Mouse (Mus musculus) intestine, embryonic 15.5 days (tissue): ENCODE measurements at regions not wholly inside any gene's neighbourhood (a gene's known extent, or its start where the extent isn't known, plus 50 kb on each side); places are given as distances from the start of the nearest gene placed in this dataset.

Experiments
- ATAC-seq: fragments of 200-750 bp; cut with Nextera tagmentation; 2 replicates; pipeline ENCODE4 v1.8.0; 2017; ENCODE audit warnings: moderate TSS enrichment, moderate library complexity
- H3K27ac ChIP-seq: fragments of 300-500 bp; sonication (generic); 2 replicates; pipeline ENCODE4 v1.5.1; 2015; ENCODE audit warnings: mild to moderate bottlenecking, inconsistent platforms
- H3K27me3 ChIP-seq: fragments of 300-500 bp; sonication (generic); replicated peaks from 2 replicates; pipeline ENCODE4 v1.6.1; 2015; ENCODE audit warnings: inconsistent platforms
- H3K36me3 ChIP-seq: fragments of 300-500 bp; sonication (generic); 2 replicates; pipeline ENCODE4 v1.6.1; 2015; ENCODE audit warnings: inconsistent platforms
- H3K4me1 ChIP-seq: fragments of 300-500 bp; sonication (generic); replicated peaks from 2 replicates; pipeline ENCODE4 v1.6.1; 2015; ENCODE audit warnings: inconsistent platforms
- H3K4me2 ChIP-seq: fragments of 300-500 bp; sonication (generic); replicated peaks from 2 replicates; pipeline ENCODE4 v1.6.1; 2015; ENCODE audit warnings: mild to moderate bottlenecking, inconsistent platforms
- H3K4me3 ChIP-seq: fragments of 300-500 bp; sonication (generic); replicated peaks from 2 replicates; pipeline ENCODE4 v1.5.1; 2015; ENCODE audit warnings: inconsistent platforms
- H3K9ac ChIP-seq: fragments of 300-500 bp; sonication (generic); 2 replicates; pipeline ENCODE4 v1.6.1; 2015; ENCODE audit warnings: inconsistent platforms
- H3K9me3 ChIP-seq: fragments of 300-500 bp; sonication (generic); 2 replicates; pipeline ENCODE4 v1.6.1; 2016; ENCODE audit warnings: inconsistent platforms
- WGBS: fragments of 180-500 bp; shearing (Covaris S2); methylation state at CpG from one replicate; pipeline ENCODE4 v1.1.7; 2015; 5-methylcytosine and 5-hydroxymethylcytosine counted together

GRCm38 (mm10) chr6:108910330-108910729 lies 81.9 kb downstream of the Edem1 start:
- H3K27me3 ChIP-seq = no peaks in the 10 kb centered on the region
- H3K27ac ChIP-seq = no peak overlapping the region
- H3K4me3 ChIP-seq = no peak overlapping the region
- no peak overlapping the region for H3K9ac ChIP-seq
- ATAC-seq = no peak
- no peak overlapping the region for H3K4me2 ChIP-seq
- WGBS = 83% methylated on average over 1 of the region's 1 CpGs
- H3K36me3 ChIP-seq = no peaks in the 10 kb centered on the region
- H3K4me1 ChIP-seq = no peaks in the 10 kb centered on the region
- H3K9me3 ChIP-seq = no peaks in the 10 kb centered on the region

GRCm38 (mm10) chr6:108912539-108912938 lies 84.1 kb downstream of the Edem1 start:
- no peak overlapping the region for H3K4me2 ChIP-seq
- WGBS = 50% methylated on average over 7 of the region's 7 CpGs
- no peak overlapping the region for H3K4me3 ChIP-seq
- no peaks in the 10 kb centered on the region for H3K36me3 ChIP-seq
- no peak for ATAC-seq
- H3K9ac ChIP-seq = no peak overlapping the region
- H3K27ac ChIP-seq = no peak overlapping the region
- H3K27me3 ChIP-seq = no peaks in the 10 kb centered on the region
- H3K9me3 ChIP-seq = no peaks in the 10 kb centered on the region
- no peaks in the 10 kb centered on the region for H3K4me1 ChIP-seq

- ATAC-seq = no peak
- H3K27ac ChIP-seq = no peak overlapping the region
- no peak overlapping the region for H3K9ac ChIP-seq
- H3K9me3 ChIP-seq = no peaks in the 10 kb centered on the region
- H3K27me3 ChIP-seq = no peaks in the 10 kb centered on the region
- H3K4me2 ChIP-seq = no peak overlapping the region
- WGBS = 81% methylated on average over 2 of the region's 2 CpGs
- H3K4me1 ChIP-seq = no peaks in the 10 kb centered on the region
- H3K4me3 ChIP-seq = no peak overlapping the region
- H3K36me3 ChIP-seq = no peaks in the 10 kb centered on the region
Measured at GRCm38 (mm10) chr6:108919372-108919913, 91.0 kb downstream of the Edem1 start.

- Histone ChIP-seq H3K4me2 (no peak overlapping the region), H3K27ac (no peak overlapping the region), H3K4me1 (no peaks in the 10 kb centered on the region), H3K4me3 (no peak overlapping the region), H3K9me3 (no peaks in the 10 kb centered on the region), H3K27me3 (no peaks in the 10 kb centered on the region), H3K36me3 (no peaks in the 10 kb centered on the region), H3K9ac (no peak overlapping the region)
- 91% methylated on average over 3 of the region's 3 CpGs for WGBS
- no peak for ATAC-seq
Measured at GRCm38 (mm10) chr6:108921181-108921580, 92.7 kb downstream of the Edem1 start.

- no peaks in the 10 kb centered on the region for H3K36me3 ChIP-seq
- H3K4me3 ChIP-seq = no peak overlapping the region
- no peak for ATAC-seq
- no peaks in the 10 kb centered on the region for H3K4me1 ChIP-seq
- H3K27me3 ChIP-seq = no peaks in the 10 kb centered on the region
- no peak overlapping the region for H3K9ac ChIP-seq
- WGBS = 82% methylated on average over 6 of the region's 6 CpGs
- no peak overlapping the region for H3K4me2 ChIP-seq
- no peak overlapping the region for H3K27ac ChIP-seq
- no peaks in the 10 kb centered on the region for H3K9me3 ChIP-seq
Measured at GRCm38 (mm10) chr6:108922564-108922963, 94.1 kb downstream of the Edem1 start.

GRCm38 (mm10) chr6:108928981-108929380 lies 100.5 kb downstream of the Edem1 start:
- H3K9me3 ChIP-seq = no peaks in the 10 kb centered on the region
- ATAC-seq = no peak
- H3K4me3 ChIP-seq = no peak overlapping the region
- no peaks in the 10 kb centered on the region for H3K27me3 ChIP-seq
- H3K36me3 ChIP-seq = no peaks in the 10 kb centered on the region
- no peak overlapping the region for H3K9ac ChIP-seq
- no peaks in the 10 kb centered on the region for H3K4me1 ChIP-seq
- no peak overlapping the region for H3K27ac ChIP-seq
- H3K4me2 ChIP-seq = no peak overlapping the region

GRCm38 (mm10) chr6:108938646-108939045 lies 110.2 kb downstream of the Edem1 start:
- 80% methylated on average over 5 of the region's 5 CpGs for WGBS
- Histone ChIP-seq H3K36me3 (no peaks in the 10 kb centered on the region), H3K4me2 (no peak overlapping the region), H3K27me3 (no peaks in the 10 kb centered on the region), H3K27ac (no peak overlapping the region), H3K9ac (no peak overlapping the region), H3K9me3 (no peaks in the 10 kb centered on the region), H3K4me1 (no peaks in the 10 kb centered on the region), H3K4me3 (no peak overlapping the region)
- no peak for ATAC-seq

GRCm38 (mm10) chr6:108942288-108942687 lies 113.8 kb downstream of the Edem1 start:
- H3K9me3 ChIP-seq = no peaks in the 10 kb centered on the region
- no peak overlapping the region for H3K4me2 ChIP-seq
- H3K4me3 ChIP-seq = no peak overlapping the region
- H3K27me3 ChIP-seq = no peaks in the 10 kb centered on the region
- no peak overlapping the region for H3K9ac ChIP-seq
- no peaks in the 10 kb centered on the region for H3K4me1 ChIP-seq
- no peak for ATAC-seq
- H3K36me3 ChIP-seq = no peaks in the 10 kb centered on the region
- no peak overlapping the region for H3K27ac ChIP-seq

GRCm38 (mm10) chr6:108952389-108952788 lies 123.9 kb downstream of the Edem1 start:
- no peaks in the 10 kb centered on the region for H3K4me1 ChIP-seq
- WGBS = 85% methylated on average over 6 of the region's 6 CpGs
- no peak for ATAC-seq
- H3K4me2 ChIP-seq = no peak overlapping the region
- no peak overlapping the region for H3K4me3 ChIP-seq
- no peaks in the 10 kb centered on the region for H3K9me3 ChIP-seq
- no peaks in the 10 kb centered on the region for H3K36me3 ChIP-seq
- no peak overlapping the region for H3K27ac ChIP-seq
- no peaks in the 10 kb centered on the region for H3K27me3 ChIP-seq
- H3K9ac ChIP-seq = no peak overlapping the region

- no peaks in the 10 kb centered on the region for H3K36me3 ChIP-seq
- no peaks in the 10 kb centered on the region for H3K9me3 ChIP-seq
- H3K4me3 ChIP-seq = no peak overlapping the region
- H3K4me2 ChIP-seq = no peak overlapping the region
- no peak overlapping the region for H3K9ac ChIP-seq
- no peak for ATAC-seq
- H3K27me3 ChIP-seq = no peaks in the 10 kb centered on the region
- H3K4me1 ChIP-seq = no peaks in the 10 kb centered on the region
- no peak overlapping the region for H3K27ac ChIP-seq
Measured at GRCm38 (mm10) chr6:108962810-108963209, 134.4 kb downstream of the Edem1 start.

- H3K9ac ChIP-seq = no peak overlapping the region
- H3K36me3 ChIP-seq = no peaks in the 10 kb centered on the region
- no peaks in the 10 kb centered on the region for H3K9me3 ChIP-seq
- H3K27me3 ChIP-seq = no peaks in the 10 kb centered on the region
- no peaks in the 10 kb centered on the region for H3K4me1 ChIP-seq
- H3K4me3 ChIP-seq = no peak overlapping the region
- ATAC-seq = no peak
- no peak overlapping the region for H3K27ac ChIP-seq
- 9% methylated on average over 2 of the region's 2 CpGs for WGBS
- no peak overlapping the region for H3K4me2 ChIP-seq
Measured at GRCm38 (mm10) chr6:108963295-108963694, 134.9 kb downstream of the Edem1 start.

GRCm38 (mm10) chr6:108969477-108970176 lies 141.2 kb downstream of the Edem1 start:
- no peak overlapping the region for H3K9ac ChIP-seq
- H3K4me2 ChIP-seq = no peak overlapping the region
- H3K4me1 ChIP-seq = no peaks in the 10 kb centered on the region
- 62% methylated on average over 4 of the region's 4 CpGs for WGBS
- H3K27me3 ChIP-seq = no peaks in the 10 kb centered on the region
- 0 out of 2 replicates have a peak, but pooled peaks have one; percentile 12 for ATAC-seq
- H3K27ac ChIP-seq = no peak overlapping the region
- H3K4me3 ChIP-seq = no peak overlapping the region
- H3K9me3 ChIP-seq = no peaks in the 10 kb centered on the region
- H3K36me3 ChIP-seq = no peaks in the 10 kb centered on the region

- no peak overlapping the region for H3K4me3 ChIP-seq
- WGBS = 78% methylated on average over 4 of the region's 4 CpGs
- H3K9me3 ChIP-seq = no peaks in the 10 kb centered on the region
- H3K36me3 ChIP-seq = no peaks in the 10 kb centered on the region
- no peak for ATAC-seq
- H3K4me1 ChIP-seq = no peaks in the 10 kb centered on the region
- no peak overlapping the region for H3K4me2 ChIP-seq
- H3K27me3 ChIP-seq = no peaks in the 10 kb centered on the region
- H3K9ac ChIP-seq = no peak overlapping the region
- no peak overlapping the region for H3K27ac ChIP-seq
Measured at GRCm38 (mm10) chr6:108971415-108972089, 143.1 kb downstream of the Edem1 start.
